Mouse (Mus musculus) adipocyte (in vitro differentiated cells): ENCODE measurements around the gene Pira2.
"Not testable (repeated sequence)": the region's sequence is repeated elsewhere in the genome, so short reads cannot be mapped to it uniquely, and the experiment has no call there.

Source experiments
- DNase-seq: peaks from one replicate; pipeline ENCODE4 v3.0.0-alpha.2; 2016; ENCODE audit warnings: low spot score

The Pira2 gene

GRCm38 (mm10) chr7:3844951-3845350 is at the start of gene Pira2:
Gene Pira2, minus strand, starts transcription at chr7:3845051.
- not testable (repeated sequence) for DNase-seq

- not testable (repeated sequence) for DNase-seq
Observed at GRCm38 (mm10) chr7:3875032-3875431, 30.2 kb upstream of the Pira2 start.

- DNase-seq: not testable (repeated sequence)
Observed at GRCm38 (mm10) chr7:3837854-3838253, 7.0 kb downstream of the Pira2 start.

- not testable (repeated sequence) for DNase-seq
Observed at GRCm38 (mm10) chr7:3830633-3831032, 14.2 kb downstream of the Pira2 start.

GRCm38 (mm10) chr7:3825599-3825998 is 19.3 kb downstream of the Pira2 start, which contains the start of gene Gm15448:
Gene Gm15448, minus strand, starts transcription at chr7:3825687.
- not testable (repeated sequence) for DNase-seq

- DNase-seq: not testable (repeated sequence)
Observed at GRCm38 (mm10) chr7:3811912-3812311, 32.9 kb downstream of the Pira2 start.

GRCm38 (mm10) chr7:3802935-3803334 is 41.9 kb downstream of the Pira2 start:
- DNase-seq: not testable (repeated sequence)

GRCm38 (mm10) chr7:3799940-3800339 is 44.9 kb downstream of the Pira2 start:
- not testable (repeated sequence) for DNase-seq

GRCm38 (mm10) chr7:3796286-3796685 is 48.6 kb downstream of the Pira2 start:
- not testable (repeated sequence) for DNase-seq
